Mouse (Mus musculus): Measurements from ENCODE around the gene Dnajb14.

DNA sequence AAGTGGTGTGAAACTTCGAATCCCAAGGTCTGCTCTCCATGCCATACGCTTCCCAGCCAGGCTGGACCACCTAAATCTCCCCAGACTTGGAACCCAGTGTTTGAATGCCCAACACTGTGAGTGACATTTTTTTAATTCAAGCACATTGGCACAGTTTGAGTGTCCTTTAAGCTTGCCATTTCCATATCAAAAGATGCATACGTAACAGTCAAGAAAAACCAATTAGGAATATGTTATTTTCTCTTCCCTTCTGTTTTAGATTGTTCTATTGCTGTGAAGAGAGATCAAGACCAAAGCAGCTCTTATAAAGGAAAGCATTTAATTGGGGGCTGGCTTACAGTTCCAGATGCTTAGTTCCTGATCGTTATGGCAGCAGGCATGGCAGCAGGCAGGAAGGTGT is 6.0 kb upstream of the Dnajb14 start:
- TF ChIP-seq POLR2A (IDR thresholded peaks at IDR 0.05; ENCODE audit: borderline replicate concordance, extremely low read depth, low read depth, low read length) (no peak), CTCF (IDR thresholded peaks at IDR 0.05; ENCODE audit: insufficient read depth, low read length) (no peak)
